Mouse (Mus musculus): ENCODE data around the gene Bcat1.

Bcat1 gene

DNA sequence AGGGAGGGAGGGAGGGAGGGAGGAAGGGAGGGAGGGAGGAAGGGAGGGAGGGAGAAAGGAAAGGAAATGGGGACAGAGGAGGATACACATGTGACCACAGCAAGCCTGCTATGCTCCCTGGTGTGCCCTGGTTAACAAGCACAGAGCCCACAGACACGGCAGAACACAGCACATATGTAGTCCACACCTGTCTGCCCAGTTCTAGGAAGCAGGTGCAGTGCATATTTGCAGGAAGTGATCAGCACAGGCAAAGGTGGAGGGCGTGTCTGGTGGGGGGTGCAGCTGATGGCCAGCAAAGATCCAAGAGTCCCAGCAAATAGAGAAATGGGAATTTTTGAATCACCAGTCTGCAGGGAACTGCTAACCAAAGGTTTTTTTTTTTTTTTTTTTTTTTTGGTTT is 23.3 kb downstream of the Bcat1 start:
- DNase-seq, result no peak

DNA sequence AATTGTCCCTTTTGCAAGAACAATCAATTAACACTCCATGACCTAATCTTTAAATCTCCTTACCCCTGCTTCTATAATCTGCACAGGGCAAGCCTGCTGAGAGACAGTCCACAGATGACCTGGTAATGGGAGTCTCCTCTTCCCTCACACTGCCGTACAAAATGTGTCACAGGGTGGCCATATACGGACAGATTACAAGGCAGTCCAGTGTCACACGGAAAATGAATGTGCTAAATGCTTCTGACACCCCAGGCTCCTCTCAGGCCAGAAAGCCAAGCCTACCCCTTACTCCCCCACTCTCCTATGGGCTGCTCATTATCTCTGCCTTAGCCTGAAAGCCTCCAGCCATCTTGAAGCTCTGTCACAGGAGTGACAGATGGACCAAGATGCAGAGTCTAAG is 25.1 kb downstream of the Bcat1 start:
- DNase-seq, result no peak

- peak; percentile 53 for DNase-seq
Measured at GRCm38 (mm10) chr6:145048131-145048997, 27.6 kb downstream of the Bcat1 start.

DNA sequence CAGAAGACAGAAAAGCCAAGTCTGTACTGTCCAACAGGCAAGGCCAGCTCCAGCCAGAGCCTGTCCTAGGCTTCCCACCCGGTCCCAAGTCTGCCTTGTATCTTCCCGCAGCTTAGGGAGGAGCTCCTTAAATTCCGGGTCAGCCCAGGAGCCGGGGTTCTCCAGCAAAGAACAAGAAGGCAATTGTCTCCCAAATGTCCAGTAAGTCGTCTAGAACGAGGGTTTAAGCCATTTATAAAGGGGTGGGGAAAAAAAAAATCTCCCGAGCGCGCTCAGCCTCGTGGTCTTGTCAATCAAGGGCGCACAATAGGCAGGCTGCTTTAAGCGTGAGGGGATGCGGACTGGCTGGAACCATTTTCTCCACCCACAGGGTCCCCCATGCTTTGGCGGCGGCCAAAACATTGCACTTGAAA is 28.5 kb downstream of the Bcat1 start:
- peak; percentile 58 for DNase-seq

DNA sequence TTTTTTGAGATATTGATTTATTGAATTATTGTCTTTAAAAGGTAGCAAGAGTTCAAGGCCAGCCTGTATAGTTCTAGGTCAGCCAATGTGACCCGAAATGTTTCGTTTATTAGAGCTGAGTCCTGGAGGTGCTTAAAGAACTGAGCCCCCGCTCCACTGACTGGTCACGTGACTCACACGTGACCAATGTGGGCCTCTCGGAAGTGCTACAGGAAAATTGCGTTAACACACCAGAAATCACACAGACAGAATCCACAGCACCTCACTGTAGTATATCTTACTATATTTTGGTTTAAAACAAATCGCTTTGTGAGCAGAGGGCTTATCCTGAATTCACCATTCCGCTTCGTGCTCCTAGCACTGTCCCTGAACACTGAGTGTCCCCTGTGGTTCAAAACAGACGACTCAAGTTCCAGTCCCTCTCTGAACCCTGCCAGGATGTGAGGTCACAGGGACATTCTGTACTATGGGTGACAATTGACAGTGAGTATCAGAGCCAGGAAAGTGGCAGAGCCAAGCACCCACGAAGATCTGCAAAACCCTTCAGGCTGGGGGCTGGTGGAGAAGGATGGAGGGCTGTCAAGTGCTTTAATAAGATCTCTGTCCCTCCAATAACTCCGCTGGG is 29.6 kb downstream of the Bcat1 start:
- no peak for DNase-seq

GRCm38 (mm10) chr6:145044916-145045574 is 30.9 kb downstream of the Bcat1 start:
- no peak for DNase-seq

DNA sequence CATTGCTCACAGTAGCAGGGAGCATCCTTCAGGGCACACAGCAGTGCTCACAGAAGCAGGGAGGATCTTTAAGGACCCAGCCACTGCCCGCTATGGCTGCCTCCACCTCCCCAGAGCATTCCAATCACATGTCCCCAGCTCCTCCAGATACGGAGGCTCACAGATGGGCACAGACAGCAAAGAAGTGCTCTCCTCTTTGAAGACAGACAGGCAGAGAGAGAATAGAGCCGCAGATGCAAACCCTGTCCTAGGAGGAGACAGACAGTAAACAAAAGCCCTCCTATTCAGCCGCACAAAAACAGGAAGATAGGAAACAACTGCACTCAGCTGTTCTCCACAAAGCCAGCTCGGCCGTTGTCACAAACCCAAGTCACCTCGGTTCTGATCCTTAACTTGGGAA is 35.3 kb downstream of the Bcat1 start:
- no peak for DNase-seq

DNA sequence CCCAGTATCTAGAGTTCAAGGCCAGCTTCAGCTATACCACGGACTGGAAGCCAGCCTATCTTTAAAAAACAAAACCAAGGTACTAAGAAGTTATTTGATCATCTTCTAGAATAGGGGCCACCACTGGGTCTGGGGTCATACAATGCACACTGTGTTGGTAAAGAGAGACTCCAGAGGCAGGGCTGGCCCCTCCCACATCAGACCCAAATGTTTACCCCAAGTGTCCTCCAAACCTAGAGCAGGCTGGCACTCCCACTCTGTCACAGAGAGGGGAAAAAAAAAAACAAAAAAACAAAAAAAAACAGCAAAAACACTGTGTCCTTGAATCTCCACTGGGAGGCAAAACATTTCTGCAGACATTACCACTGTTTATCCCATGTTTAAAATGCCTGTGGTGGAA is 38.4 kb downstream of the Bcat1 start:
- DNase-seq, result no peak

GRCm38 (mm10) chr6:145035412-145035811 is 40.6 kb downstream of the Bcat1 start:
- no peak for DNase-seq

DNA sequence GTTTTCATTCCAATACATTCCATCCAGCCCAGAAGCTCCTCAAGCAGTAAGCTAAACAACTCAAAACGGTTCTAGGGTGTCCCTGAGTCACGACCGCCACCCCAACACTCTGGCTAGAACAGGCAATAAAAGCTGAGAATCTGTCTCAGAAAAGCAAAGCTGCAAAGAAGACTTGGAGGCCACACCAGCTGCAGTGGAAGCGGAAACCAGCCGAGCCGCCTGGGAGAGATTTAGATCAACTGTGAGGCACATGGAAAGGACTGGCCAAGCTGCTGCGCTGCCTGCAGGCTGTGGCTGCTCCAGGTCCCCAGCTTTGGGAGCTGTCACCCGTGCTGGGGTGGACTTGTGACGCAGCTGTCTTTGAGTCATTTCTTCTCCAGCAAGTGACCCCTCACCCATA is 45.4 kb downstream of the Bcat1 start:
- no peak for DNase-seq

GRCm38 (mm10) chr6:145023990-145024389 is 52.0 kb downstream of the Bcat1 start:
- DNase-seq, result no peak

- peak; percentile 68 for DNase-seq
Measured at GRCm38 (mm10) chr6:145022966-145023725, 52.8 kb downstream of the Bcat1 start.

DNA sequence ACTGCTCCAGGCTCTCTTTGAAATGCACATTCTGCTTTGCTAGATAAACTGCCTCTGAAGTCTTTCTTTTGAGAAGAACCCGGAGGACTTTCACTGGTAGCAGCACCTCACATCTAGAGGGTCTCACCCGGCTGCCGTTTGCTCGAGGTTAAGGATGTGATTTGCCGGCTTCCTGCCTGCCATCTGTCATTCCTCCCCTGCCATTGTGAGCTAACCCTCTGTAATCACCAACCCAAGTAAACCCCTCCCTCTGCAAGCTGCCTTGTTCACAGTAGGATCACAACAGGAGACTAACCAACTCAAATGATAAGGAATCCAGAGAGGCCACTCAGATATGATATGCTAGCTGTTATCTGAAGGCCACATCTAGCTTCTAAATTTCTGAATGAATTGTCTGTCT is 53.6 kb downstream of the Bcat1 start:
- DNase-seq, result no peak

- no peak for DNase-seq
Measured at GRCm38 (mm10) chr6:145020553-145020952, 55.4 kb downstream of the Bcat1 start.

GRCm38 (mm10) chr6:145018295-145018694 is 57.7 kb downstream of the Bcat1 start:
- no peak for DNase-seq

- DNase-seq, result no peak
Measured at GRCm38 (mm10) chr6:145017508-145017907, 58.5 kb downstream of the Bcat1 start.

GRCm38 (mm10) chr6:145016639-145017038 is 59.3 kb downstream of the Bcat1 start:
- no peak for DNase-seq

DNA sequence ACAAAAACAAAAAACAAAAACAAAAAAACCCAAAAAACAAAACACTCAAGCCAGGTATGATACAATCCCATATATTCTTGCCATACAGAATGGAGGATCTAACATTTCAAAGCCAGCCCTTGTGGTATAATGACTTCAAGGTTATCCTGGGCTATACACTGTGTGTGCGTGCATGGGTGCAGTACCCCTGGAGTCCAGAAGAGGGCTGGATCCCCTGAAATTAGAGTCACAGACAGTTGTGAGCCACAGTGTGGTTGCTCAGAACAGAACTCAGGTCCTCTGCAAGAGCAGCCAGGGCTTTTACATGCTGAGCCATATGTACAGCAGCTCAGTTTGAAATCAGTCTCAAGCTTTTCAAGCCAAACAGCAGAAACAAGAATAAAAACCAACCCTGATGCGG is 61.0 kb downstream of the Bcat1 start:
- DNase-seq, result peak; percentile 23

- no peak for DNase-seq
Measured at GRCm38 (mm10) chr6:145012699-145013098, 63.3 kb downstream of the Bcat1 start.

DNA sequence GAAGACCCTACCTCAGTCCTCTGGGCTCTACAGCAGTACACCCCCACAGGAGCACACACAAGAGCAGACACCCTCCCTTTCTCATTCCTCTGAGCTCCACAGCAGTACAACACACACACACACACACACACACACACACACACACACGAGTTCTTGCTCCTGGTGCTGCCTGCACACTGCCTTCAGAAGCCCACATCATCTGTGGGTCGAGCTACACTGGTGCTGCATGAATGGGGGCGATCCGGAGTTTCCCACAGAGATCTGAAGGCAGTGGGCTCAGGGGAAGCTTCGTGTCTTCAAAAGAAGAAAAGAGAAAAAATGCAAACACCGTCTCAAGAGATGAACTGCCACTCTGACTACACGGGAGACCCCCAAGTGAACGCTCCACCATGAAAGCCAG is 64.8 kb downstream of the Bcat1 start:
- no peak for DNase-seq

DNA sequence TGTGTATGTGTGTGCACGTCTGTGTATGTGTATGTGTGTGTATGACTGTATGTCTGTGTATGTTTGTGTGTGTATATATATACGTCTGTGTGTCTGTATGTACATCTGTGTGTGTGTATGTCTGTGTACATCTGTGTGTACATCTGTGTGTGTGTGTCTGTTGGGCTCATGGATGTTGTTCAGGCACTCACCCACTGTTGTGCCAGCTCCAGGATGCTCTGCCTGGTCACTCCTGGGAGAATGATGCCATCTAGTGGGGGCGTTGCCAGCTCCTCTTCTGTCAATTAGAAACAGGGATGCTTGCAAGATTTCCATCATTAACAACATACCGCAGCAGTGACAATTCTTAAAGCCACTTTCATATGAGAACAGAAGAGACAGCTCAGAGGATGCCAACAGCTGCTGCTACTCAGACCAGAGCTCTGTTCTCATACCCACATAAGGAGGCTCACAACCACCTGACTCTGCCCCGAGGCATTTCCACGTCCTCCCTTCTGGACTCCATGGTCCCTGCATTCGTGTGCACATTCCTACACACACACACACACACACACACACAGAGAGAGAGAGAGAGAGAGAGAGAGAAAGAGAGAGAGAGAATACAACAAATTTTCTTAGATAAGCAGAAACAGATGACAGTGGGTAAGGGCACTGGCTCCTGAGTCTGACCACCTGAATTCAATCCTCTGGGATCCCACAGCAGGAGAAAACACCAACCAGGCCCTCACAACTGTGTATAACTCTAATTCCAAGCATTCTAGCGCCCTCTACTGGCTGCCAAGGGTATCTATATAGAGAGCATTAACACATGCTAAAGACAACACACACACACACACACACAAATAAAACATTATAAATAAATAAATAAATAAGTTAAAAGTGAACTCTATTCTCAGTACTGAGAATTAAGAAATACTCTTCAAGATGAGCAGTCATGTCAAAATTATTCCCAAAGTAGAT is 65.8 kb downstream of the Bcat1 start:
- DNase-seq, result peak; percentile 60

GRCm38 (mm10) chr6:145003459-145003858 is 72.5 kb downstream of the Bcat1 start:
- DNase-seq, result no peak

Measured in right cerebral cortex, postnatal 4 days (tissue).